Mouse (Mus musculus): ENCODE measurements around the gene Bst1.

- TF ChIP-seq CTCF (IDR thresholded peaks at IDR 0.05; ENCODE audit: low read depth) (no peak), EP300 (optimal IDR thresholded peaks at IDR 0.05) (no peak)
Measured at GRCm38 (mm10) chr5:43801253-43801652, 17.4 kb upstream of the Bst1 start.

Measured in stomach, postnatal 0 days (tissue).